Mouse (Mus musculus) CH12F3 (cell line): ENCODE results near the gene Slc25a25.

Source experiments
- in situ Hi-C: fragments of 300-500 bp; cut with MboI; formaldehyde crosslinking; loops from 2 replicates; pipeline ENCODE4 v1.14.3; 2020; ENCODE audit warnings: low sequenced_read_pairs

Gene Slc25a25

DNA sequence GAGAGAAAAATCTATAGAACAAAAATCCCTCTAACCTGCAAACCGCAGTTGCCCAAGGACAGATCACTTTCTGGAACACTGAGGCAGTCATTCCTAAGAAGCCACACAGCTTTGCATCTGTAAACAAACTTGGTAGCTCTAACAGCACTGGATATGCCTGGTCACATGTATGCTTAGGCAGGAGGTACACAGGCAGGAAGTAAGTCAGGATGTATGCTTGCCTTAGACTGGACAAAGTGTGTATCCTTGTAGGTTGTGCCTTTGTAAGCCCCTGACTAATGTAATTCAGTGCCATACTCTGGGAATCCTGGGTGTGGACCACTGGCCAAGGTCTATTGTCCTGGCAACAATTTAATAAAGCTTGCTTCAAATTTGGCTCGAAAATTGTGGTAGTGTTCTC lies 12.5 kb upstream of the Slc25a25 start:
- in situ Hi-C loops, result no loop called here

DNA sequence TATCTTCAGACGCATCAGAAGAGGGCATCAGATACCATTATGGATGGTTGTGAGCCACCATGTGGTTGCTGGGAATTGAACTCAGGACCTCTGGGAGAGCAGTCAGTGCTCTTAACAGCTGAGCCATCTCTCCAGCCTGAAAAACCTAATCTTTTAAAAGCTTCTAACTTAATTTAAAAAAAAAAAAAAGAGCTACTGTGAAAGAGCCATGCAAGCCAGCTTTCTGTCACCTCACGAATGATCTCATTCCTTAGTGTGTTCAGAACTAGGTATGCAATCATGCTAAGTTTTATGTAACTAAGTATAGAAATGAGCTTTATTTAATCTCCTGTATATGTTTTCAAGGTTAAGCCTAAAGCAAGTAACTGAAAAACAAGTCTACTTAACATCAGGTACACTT lies 8.4 kb upstream of the Slc25a25 start:
- in situ Hi-C loops, result no loop called here

DNA sequence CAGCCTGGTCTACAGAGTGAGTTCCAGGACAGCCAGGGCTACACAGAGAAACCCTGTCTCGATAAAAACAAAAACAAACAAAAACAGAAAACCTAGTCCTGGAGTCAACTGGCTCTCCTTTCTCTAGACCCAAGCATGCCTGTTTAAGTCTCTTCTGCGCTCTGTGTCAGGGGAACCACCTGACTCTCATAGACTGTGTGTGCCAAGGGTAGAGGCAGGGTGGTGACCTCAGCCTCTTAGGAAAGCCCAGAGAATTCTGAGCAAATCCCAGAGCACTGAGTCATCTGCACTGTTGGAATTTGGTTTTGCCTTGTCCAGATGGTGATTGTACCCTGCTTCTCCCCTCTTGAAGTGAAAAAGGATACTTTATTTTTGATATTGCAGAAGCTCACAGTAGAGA lies 7.1 kb upstream of the Slc25a25 start:
- in situ Hi-C loops, result no loop called here

DNA sequence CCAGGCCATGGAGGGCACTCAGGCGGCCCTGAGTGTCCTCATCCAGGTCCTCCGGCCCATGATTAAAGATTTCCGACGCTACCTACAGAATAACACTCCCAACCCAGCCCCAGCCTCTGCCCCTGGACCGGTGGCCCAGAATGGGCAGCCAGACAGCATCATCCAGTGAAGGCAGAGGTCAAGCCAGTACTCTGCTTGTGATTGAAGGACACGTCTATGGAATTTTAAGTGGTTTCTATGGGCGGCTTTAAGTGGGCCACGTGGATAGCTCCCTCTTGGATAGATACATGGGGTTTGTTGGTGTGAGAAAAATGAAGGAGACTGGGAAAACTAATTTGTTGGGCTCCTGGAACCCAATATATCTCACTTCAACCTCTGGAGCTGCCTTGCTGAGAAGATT lies 3.9 kb upstream of the Slc25a25 start:
- in situ Hi-C loops, result no loop called here

DNA sequence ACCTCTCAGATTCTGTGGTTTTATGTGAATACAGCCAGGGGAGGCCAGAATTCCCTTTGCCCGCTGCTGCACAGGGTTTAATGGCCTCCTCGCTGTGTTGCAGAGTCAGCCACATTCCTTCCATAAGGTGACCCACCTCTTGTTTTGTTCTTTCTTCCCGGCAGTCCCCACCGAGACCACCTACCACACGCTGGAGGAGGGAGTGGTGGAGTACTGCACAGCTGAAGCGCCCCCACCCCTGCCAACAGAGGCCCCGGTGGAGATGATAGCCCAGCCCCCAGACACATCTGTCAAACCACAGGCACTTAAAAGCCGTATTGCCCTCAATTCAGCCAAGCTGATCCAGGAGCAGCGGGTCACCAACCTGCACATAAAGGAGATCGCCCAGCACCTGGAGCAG lies 3.4 kb upstream of the Slc25a25 start:
- in situ Hi-C loops, result no loop called here

DNA sequence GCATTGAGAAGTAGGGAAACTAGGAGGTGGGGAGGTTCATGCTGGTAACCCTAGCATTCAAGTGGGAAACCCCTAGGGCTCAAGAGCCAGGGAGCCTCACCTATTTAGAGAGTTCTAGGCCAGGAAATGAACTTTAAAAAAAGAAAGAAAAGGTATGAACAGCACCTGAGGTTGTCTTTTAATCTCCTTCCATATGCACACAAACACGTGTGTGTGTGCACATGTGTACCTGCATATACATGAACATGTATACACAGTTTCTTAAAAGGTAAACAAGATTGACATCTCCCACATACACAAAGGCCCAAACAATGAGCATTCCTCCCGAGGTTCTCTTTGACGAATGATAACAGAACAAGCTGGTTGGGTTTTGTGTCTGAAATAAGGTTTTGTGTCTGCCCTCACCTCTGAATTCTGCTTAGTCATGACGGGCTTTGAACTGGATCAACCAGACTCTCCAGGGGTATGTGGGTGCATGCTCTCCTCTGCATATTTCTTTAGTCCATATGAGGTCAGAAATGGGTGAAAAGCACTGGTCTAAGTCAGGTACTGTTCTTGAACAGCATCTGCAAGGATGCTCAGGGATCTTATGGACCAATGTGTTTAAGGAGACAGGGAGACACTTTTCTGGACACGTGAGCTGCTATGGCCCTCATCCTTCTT lies 2.5 kb upstream of the Slc25a25 start:
- in situ Hi-C loops, result no loop called here

DNA sequence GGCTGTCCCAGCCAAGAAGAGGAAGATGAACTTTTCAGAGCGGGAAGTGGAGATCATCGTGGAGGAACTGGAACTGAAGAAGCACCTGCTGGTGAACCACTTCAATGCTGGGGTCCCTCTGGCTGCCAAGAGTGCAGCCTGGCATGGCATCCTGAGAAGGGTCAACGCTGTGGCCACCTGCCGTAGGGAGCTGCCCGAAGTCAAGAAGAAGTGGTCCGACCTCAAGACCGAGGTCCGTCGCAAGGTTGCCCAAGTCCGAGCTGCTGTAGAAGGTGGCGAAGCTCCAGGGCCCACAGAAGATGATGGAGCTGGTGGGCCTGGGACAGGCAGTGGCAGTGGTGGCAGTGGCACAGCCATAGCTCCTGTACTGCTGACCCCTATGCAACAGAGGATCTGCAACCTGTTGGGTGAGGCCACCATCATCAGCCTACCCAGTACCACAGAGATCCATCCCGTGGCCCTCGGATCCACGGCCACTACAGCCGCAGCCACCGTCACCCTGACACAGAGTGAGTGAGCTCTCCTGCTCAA lies 1.3 kb upstream of the Slc25a25 start:
- in situ Hi-C loops, result no loop called here

DNA sequence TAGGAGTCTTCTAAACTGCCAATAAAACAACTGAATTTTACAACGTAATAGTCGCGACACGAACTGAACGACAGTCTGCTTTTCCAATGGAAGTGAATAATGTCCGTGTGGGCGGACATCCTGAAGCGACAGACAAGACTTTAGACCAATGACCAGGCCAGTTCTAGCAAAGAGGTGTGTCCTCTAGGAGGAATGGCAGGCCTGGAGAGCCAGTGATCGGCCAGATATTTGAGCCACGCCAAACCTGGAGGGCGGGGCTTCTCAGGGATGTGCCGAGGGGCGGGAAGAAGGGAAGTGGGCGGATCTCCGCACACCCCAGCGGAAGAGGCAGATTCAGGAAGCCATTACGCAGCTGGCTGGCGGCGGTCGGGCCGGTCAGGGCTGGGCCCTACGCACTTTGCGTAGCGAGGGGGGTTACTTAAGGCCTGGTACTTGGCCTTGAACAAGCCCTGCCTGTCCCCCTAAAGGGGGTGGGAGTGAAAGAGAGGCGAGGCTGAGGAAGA lies 676 bp upstream of the Slc25a25 start:
- in situ Hi-C loops, result no loop called here

DNA sequence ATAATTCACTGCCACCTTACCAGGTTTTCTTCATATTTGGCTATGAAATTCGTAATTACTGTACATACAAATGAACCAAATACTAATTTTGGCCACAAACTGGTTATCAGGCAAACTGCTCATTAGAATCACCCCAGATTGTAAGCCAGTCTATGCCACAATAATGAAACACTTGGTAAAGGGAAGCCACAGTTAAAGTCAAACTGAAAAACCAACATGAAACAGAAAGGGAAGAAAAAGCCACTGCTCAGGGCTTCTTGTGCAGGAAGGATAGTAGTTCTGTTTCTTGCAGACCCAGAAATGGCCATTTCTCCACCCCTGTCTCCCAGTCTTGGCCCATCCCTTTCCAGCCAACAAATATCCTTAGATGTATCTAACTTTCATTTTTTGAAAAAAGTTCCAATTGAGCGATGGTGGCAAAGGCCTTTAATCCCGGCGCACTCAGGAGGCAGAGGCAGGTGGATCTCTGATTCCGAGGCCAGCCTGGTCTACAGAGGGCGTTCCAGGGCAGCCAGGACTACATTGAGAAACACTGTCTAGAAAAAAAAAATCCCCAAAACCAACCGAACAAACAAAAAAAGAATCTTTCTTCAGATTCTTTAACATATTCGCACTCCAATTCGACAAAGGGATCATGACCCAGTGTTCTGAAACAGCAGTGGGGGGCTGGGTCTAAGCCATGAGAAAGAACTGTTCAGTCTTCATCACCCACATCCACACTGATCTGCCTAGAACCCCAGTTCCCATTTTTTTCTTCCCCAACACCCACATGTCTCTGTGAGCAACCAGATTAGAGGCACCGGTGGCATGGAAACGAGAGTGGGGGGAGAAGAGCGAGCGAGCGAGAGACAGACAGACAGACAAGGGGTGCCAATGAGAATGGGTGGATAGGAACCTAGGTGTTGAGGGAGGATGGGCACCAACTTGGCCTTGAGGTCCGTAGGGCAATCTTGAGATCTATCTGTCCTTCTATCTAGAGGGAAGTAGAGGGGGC lies 1.2 kb downstream of the Slc25a25 start, which contains the start of gene Naif1:
Gene Naif1, plus strand, starts transcription at position 697 of the 994 bp plus-strand sequence.
- in situ Hi-C loops, result no loop called here

DNA sequence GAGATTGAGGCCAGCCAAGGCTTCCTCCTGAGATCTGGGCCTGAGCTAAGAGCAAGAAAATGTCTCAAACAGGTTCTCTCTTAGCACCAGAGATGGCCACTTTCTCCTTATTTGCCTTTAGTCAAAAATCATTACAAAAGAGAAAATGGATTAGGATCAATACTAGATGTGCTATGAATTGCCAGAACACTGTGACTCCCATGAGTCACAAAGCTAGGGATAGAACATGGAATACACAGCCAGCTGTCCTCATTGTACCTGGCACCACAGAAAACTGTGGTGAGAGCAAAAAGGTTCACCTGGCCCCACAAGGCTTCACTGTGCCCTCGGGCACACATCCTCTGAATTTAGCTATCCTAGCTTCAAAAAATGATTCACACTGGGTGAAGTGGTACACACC lies 2.8 kb downstream of the Slc25a25 start:
- in situ Hi-C loops, result no loop called here

DNA sequence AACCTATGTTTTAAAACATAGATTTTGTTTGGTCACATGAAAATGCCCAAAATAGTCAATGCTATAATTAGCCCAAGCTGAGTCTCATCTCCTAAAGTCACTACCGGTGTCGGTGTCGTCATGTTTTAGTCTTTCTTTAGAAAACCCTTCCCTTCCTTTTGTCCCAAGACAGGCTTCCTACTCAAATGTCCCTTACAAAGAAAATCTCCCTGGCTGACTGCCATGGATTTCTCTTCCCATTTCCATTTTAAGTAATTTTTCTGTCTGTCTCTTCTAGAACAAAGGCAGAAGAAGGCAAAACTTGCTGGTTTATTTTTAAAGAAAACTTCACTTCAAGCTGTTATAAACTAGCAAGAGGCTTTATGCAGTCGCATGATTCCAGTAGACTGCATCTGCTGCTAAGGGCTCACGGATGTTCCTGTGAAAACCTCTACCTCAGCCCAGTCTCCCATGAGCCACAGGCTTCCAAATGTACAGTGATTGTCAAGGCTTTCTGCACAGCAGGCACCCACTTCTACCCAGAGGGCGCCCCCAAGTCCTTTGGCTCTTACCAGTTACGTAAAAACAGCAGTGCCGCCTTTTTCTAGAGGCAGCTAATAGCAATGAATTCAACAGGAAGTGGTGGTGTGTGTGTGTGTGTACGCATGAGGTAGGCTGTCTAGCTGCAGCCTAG lies 3.8 kb downstream of the Slc25a25 start:
- in situ Hi-C loops, result no loop called here

DNA sequence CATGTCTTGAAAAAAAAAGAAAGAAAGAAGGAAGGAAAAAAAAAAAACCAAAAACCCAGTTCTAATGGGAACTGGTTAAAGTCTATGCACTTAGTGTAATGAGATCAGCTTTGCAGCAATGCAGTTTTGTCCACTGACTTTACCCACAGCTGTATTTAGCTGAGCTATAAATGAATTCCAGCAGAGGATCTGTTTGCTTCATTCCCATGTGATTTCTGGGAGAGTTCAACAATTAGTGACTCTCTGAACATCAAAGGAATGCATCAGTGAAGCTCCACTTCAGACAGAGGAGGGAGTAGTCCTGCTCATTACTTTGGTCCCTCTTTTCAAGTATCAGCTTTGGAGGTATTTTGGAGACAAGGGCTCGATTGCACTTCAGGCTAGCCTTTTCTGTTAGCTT lies 5.7 kb downstream of the Slc25a25 start:
- in situ Hi-C loops, result no loop called here

DNA sequence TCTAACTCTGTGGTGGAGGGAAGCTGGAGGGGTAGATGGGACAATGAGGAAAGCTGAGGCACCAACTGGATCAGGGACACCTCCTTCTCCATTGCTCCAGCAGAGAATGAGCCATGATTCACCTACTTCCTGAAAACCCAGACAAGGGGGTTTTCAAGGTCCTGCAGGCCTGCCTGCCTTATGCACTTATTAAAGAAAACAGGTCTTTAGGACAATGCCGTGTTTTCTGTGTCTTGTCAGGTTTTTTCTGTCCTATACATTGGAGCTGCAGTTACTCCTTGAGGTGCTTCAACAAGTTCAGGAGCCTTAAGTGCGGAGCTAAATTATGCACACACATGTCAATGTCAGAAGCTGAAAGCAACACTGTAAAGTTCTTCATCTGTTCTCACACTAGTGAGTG lies 9.7 kb downstream of the Slc25a25 start:
- in situ Hi-C loops, result no loop called here

DNA sequence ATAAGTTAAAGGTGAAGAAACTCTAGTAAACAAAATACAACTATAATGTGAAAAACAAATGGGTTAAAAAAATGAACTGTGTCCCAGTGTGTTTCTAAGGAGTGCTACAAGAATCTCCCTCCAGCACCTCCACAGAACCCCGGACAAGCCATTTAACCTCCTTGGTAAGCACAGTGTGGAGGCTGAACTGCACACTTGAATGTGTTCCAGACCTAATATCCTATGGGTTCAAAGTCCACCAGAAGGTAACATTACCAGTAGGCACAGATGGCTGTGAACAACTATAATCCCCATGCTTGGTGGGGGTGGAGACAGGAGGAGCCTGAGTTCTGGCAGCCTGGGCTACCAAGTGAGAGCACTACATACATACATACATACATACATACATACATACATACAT lies 10.6 kb downstream of the Slc25a25 start:
- in situ Hi-C loops, result no loop called here

DNA sequence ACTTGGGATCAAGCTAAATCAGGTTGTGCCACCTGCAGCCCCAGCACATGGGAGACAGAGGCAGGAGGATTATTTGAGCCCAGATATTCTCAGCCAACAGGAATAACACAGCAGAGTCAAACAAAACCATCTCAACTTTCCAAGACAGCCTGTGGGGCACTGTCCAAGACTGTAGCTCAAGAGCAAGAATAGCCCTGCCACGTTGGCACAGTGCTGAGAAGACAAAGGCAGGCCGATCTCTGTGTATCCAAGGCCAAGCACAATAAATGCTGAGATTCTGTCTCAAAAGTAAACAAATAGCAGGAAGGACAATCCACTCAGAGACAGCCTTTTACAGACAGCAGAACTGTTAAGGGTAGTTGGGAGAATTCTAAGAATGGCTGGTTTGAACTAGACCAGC lies 11.1 kb downstream of the Slc25a25 start:
- in situ Hi-C loops, result no loop called here

DNA sequence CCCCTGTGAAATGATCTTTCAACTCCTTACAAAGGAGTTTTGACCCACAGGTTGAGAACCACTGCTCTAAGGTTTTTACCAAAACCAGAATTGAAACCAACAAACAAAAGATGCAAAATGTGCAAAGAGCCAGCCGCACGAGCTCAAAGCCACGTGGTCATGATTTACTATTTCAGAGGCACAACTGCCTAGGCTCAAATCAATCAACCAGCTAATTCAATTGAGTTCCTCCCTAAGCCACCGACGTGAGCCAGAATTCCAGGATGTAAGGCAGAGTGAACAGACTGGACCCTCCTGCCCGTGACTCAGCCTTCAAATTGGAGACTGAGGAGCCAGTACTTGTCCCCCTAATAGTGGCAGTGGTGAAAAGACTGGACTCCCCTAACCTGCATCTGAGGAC lies 12.1 kb downstream of the Slc25a25 start:
- in situ Hi-C loops, result no loop called here

DNA sequence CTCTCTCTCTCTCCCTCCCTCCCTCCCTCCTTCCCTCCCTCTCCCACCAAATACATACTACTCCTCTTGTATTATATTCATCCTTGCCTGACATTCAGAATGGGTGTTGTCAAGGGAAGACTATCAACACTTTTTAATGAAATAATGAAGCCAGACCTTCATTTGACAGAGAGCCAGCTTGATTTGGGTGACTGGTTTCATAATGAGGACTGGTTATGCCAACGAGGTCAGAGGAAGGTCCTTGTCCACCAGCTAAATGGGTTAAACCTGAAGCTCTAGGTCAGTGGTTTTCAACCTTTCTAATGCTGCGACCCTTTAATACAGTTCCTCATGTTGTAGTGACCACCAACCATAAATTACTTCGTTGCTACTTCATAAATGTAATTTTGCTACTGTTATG lies 12.5 kb downstream of the Slc25a25 start:
- in situ Hi-C loops, result no loop called here

DNA sequence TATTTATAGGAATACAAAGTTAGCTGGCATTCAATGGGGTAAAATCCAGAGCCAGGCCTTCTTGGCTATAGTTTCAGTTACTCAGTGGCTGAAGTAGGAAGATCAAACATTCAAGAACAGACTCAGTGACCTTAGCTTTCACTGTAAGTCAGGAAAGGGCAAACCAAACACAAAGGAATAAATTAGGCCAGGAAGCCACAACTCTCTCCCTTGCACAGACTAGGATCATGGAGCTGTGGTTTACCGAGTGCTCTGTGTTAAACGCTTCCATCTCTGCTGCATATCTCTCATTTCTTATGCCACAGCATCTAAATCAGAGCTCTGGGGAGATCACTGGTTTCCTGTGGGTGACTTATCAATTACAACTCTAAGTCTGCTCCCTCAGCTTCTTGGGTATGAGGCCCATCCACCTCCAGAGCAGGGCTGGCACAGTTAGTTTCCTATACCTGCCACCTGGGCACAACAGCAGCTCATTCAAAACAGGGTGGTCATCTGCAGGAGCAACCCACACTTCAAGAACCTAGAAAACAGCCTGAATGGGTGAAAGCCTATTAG lies 13.6 kb downstream of the Slc25a25 start:
- in situ Hi-C loops, result no loop called here

DNA sequence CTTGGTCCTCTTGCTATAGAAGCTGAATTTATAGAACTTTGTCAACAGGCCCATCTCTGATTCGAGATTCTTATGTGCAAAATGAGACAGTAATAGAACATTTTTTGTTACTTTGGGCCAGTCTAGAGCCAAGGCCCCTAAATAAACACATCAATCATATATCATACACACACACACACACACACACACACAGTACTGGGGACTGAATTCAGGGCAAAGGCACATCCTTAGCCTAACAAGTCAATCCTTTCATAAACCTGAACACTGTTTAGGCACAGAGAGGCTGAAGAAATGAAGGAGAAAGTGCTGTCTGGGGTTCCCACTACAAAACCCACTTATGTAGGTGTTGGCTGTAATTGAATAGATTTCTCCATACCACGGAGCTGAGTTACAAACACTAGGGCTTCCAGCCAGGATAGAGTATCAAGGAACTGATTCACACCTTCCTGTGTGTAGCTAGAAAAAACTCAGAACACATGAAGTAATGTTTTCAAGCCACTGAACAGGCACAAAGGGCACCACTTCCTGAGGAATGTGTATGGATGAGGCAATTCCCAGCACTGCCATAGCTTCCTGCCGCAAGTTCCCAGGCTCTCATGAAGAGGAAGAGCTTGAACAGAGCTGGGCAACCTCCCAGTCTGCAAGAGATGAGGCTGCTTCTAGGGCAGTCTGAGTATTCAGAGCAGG lies 14.4 kb downstream of the Slc25a25 start:
- in situ Hi-C loops, result no loop called here
